Mouse (Mus musculus) G1E (cell line): ENCODE data around the gene Gm20741. TPM values are rescaled to one million over a fixed set of nuclear protein-coding genes. Genes with fewer than 3 reads are reported as not detected.

ENCODE experiments used
- ATAC-seq: 2 replicates; pipeline ENCODE4 v1.8.0; 2016; ENCODE audit warnings: mild to moderate bottlenecking; ENCODE audit not compliant: insufficient number of reproducible peaks, poor library complexity, low FRiP score, severe bottlenecking; ENCODE audit errors: extremely low read depth
- DNase-seq: peaks from one replicate; pipeline ENCODE4 v3.0.0; 2012; ENCODE audit warnings: low spot score
- H3K27me3 ChIP-seq: 2 replicates; pipeline ENCODE4 v1.6.1; 2012; ENCODE audit warnings: mild to moderate bottlenecking, low read length, inconsistent platforms; ENCODE audit not compliant: insufficient read depth
- H3K36me3 ChIP-seq: replicated peaks from 2 replicates; pipeline ENCODE3; 2012; ENCODE audit warnings: mild to moderate bottlenecking, inconsistent platforms
- H3K4me1 ChIP-seq: 2 replicates; pipeline ENCODE4 v1.6.1; 2012; ENCODE audit warnings: low read depth, low read length, inconsistent platforms, mixed read lengths; ENCODE audit not compliant: insufficient read depth
- H3K4me3 ChIP-seq: 2 replicates; pipeline ENCODE4 v1.5.1; 2012; ENCODE audit warnings: low read depth, mild to moderate bottlenecking, inconsistent platforms, low read length, moderate library complexity, mixed read lengths
- H3K9me3 ChIP-seq: replicated peaks from 2 replicates; pipeline ENCODE4 v1.6.1; 2012; ENCODE audit warnings: inconsistent platforms
- CTCF ChIP-seq: IDR thresholded peaks from 2 replicates; pipeline ENCODE4 v1.5.1; 2012; ENCODE audit warnings: low read depth, low read length, inconsistent platforms, mixed read lengths
- GATA1 ChIP-seq: IDR thresholded peaks from 2 replicates; pipeline ENCODE4 v1.6.1; 2012; ENCODE audit warnings: borderline replicate concordance, low read length, inconsistent platforms, mixed read lengths
- GATA2 ChIP-seq: IDR thresholded peaks from 2 replicates; pipeline ENCODE4 v1.6.1; 2012; ENCODE audit warnings: low read depth, low read length, inconsistent platforms, borderline replicate concordance
- POLR2AphosphoS5 ChIP-seq: IDR thresholded peaks from 2 replicates; pipeline ENCODE4 v1.6.1; 2012; ENCODE audit warnings: low read depth, low read length, inconsistent platforms; ENCODE audit not compliant: insufficient replicate concordance
- TAL1 ChIP-seq: conservative IDR thresholded peaks from 2 replicates; pipeline ENCODE4 v1.6.1; 2012; ENCODE audit warnings: low read depth, low read length, inconsistent platforms, mixed read lengths
- polyA plus RNA-seq: library from polyadenylated mRNA; stranded (reverse); fragments of >175 nt; gene quantifications from 2 replicates; pipeline ENCODE4 v1.2.3, GENCODE M21; 2012
- total RNA-seq, 2 experiments: library from RNA; stranded (forward) in 1 of 2; stranded (reverse) in 1 of 2; fragments of 200-1000 nt in 1 of 2; fragments of >200 nt in 1 of 2; fragmentation: Nextera tagmentation in 1 of 2; gene quantifications; 2 replicates each; pipeline ENCODE4 v1.2.3; 2014 to 2017

The Gm20741 gene
- total and polyA plus RNA-seq, 3 experiments = not detected

GRCm38 (mm10) chr16:88820066-88820465, 8.0 kb upstream of the Gm20741 start, which contains the start of gene Krtap15:
Krtap15 (plus strand) TSS chr16:88820215.
- Histone ChIP-seq H3K4me3 (no peak within 1 kb of the TSS), H3K4me1 (no peaks in the 10 kb centered on the region), H3K27me3 (no peaks in the 10 kb centered on the region), H3K36me3 (no peaks in the 10 kb centered on the region), H3K9me3 (peaks cover 8% of the 10 kb centered on the region)
- ATAC-seq = no peak
- TF ChIP-seq POLR2AphosphoS5 (no peak), TAL1 (no peak), GATA1 (no peak), GATA2 (no peak), CTCF (no peak)
- no peak for DNase-seq

- no peaks in the 10 kb centered on the region for H3K4me1 ChIP-seq
- no peaks in the 10 kb centered on the region for H3K36me3 ChIP-seq
- DNase-seq (no peak), ATAC-seq (no peak)
- H3K9me3 ChIP-seq = peaks cover 11% of the 10 kb centered on the region
- no peak for TF ChIP-seq POLR2AphosphoS5
- TF ChIP-seq GATA1 = no peak
- TF ChIP-seq CTCF = no peak
- no peak for TF ChIP-seq GATA2
- TF ChIP-seq TAL1 = no peak
- H3K4me3 ChIP-seq = no peak overlapping the region
- H3K27me3 ChIP-seq = no peaks in the 10 kb centered on the region
Observed at GRCm38 (mm10) chr16:88786786-88787185, 25.2 kb downstream of the Gm20741 start.

- ATAC-seq = no peak
- Histone ChIP-seq H3K4me1 (no peaks in the 10 kb centered on the region), H3K36me3 (no peaks in the 10 kb centered on the region), H3K9me3 (peaks cover 8% of the 10 kb centered on the region; the same call in 1 of the 2 replicates), H3K4me3 (no peak within 1 kb of the TSS), H3K27me3 (no peaks in the 10 kb centered on the region)
- DNase-seq = no peak
- TF ChIP-seq GATA1 (no peak), POLR2AphosphoS5 (no peak)
Observed at GRCm38 (mm10) chr16:88777596-88777995, 34.4 kb downstream of the Gm20741 start, which contains the start of gene Gm5965. Gm5965 (plus strand) TSS chr16:88777896.

- DNase-seq = no peak
- no peak for ATAC-seq
- no peak within 1 kb of the TSS for H3K4me3 ChIP-seq
- peaks cover 8% of the 10 kb centered on the region; the same call in 1 of the 2 replicates for H3K9me3 ChIP-seq
- TF ChIP-seq GATA1 (no peak), CTCF (no peak), POLR2AphosphoS5 (no peak), GATA2 (no peak), TAL1 (no peak)
- no peaks in the 10 kb centered on the region for H3K27me3 ChIP-seq
- no peaks in the 10 kb centered on the region for H3K4me1 ChIP-seq
- H3K36me3 ChIP-seq = no peaks in the 10 kb centered on the region
Observed at GRCm38 (mm10) chr16:88774106-88774505, 37.9 kb downstream of the Gm20741 start, which contains the start of gene 2310057N15Rik. 2310057N15Rik (minus strand) TSS chr16:88774206.

Other genes with a start within 250 kb of the Gm20741 start
Only the 20 nearest of the 25 such genes appear.
- gene Krtap24-1, start 199.9 kb downstream of the Gm20741 start, total RNA-seq (2014; fragmentation: Nextera tagmentation) = not detected in 2 replicates
- gene Krtap24-1, start 199.9 kb downstream of the Gm20741 start, total RNA-seq (2017) = not detected in 2 replicates
- not detected in 2 replicates for gene Krtap24-1, start 199.9 kb downstream of the Gm20741 start, polyA plus RNA-seq
- gene 2310079G19Rik, start 184.6 kb downstream of the Gm20741 start, total RNA-seq (2014; fragmentation: Nextera tagmentation) = not detected in 2 replicates
- 0.27 TPM in 1 of 2 replicates, not detected in the other for gene 2310079G19Rik, start 184.6 kb downstream of the Gm20741 start, total RNA-seq (2017)
- gene 2310079G19Rik, start 184.6 kb downstream of the Gm20741 start, polyA plus RNA-seq = not detected in 2 replicates
- gene Krtap26-1, start 164.4 kb downstream of the Gm20741 start, total RNA-seq (2014; fragmentation: Nextera tagmentation) = not detected in 2 replicates
- gene Krtap26-1, start 164.4 kb downstream of the Gm20741 start, total RNA-seq (2017) = not detected in 2 replicates
- gene Krtap26-1, start 164.4 kb downstream of the Gm20741 start, polyA plus RNA-seq = not detected in 2 replicates
- not detected in 2 replicates for gene Krtap27-1, start 140.5 kb downstream of the Gm20741 start, total RNA-seq (2014; fragmentation: Nextera tagmentation)
- gene Krtap27-1, start 140.5 kb downstream of the Gm20741 start, total RNA-seq (2017) = not detected in 2 replicates
- gene Krtap27-1, start 140.5 kb downstream of the Gm20741 start, polyA plus RNA-seq = not detected in 2 replicates
- gene 2310061N02Rik, start 104.3 kb downstream of the Gm20741 start, total RNA-seq (2014; fragmentation: Nextera tagmentation) = not detected in 2 replicates
- gene 2310061N02Rik, start 104.3 kb downstream of the Gm20741 start, total RNA-seq (2017) = not detected in 2 replicates
- not detected in 2 replicates for gene 2310061N02Rik, start 104.3 kb downstream of the Gm20741 start, polyA plus RNA-seq
- not detected in 2 replicates for gene Krtap13-1, start 83.4 kb downstream of the Gm20741 start, total RNA-seq (2014; fragmentation: Nextera tagmentation)
- 0.27 TPM in 1 of 2 replicates, not detected in the other for gene Krtap13-1, start 83.4 kb downstream of the Gm20741 start, total RNA-seq (2017)
- not detected in 2 replicates for gene Krtap13-1, start 83.4 kb downstream of the Gm20741 start, polyA plus RNA-seq
- gene Krtap13, start 60.6 kb downstream of the Gm20741 start, total RNA-seq (2014; fragmentation: Nextera tagmentation) = not detected in 2 replicates
- gene Krtap13, start 60.6 kb downstream of the Gm20741 start, total RNA-seq (2017) = not detected in 2 replicates
- not detected in 2 replicates for gene Krtap13, start 60.6 kb downstream of the Gm20741 start, polyA plus RNA-seq
- not detected in 2 replicates for gene 2310034C09Rik, start 53.4 kb downstream of the Gm20741 start, total RNA-seq (2014; fragmentation: Nextera tagmentation)
- gene 2310034C09Rik, start 53.4 kb downstream of the Gm20741 start, total RNA-seq (2017) = not detected in 2 replicates
- gene 2310034C09Rik, start 53.4 kb downstream of the Gm20741 start, polyA plus RNA-seq = not detected in 2 replicates
- gene 2310057N15Rik, start 38.0 kb downstream of the Gm20741 start, total RNA-seq (2014; fragmentation: Nextera tagmentation) = not detected in 2 replicates
- 0.12 TPM in 1 of 2 replicates, not detected in the other for gene 2310057N15Rik, start 38.0 kb downstream of the Gm20741 start, total RNA-seq (2017)
- not detected in 2 replicates for gene 2310057N15Rik, start 38.0 kb downstream of the Gm20741 start, polyA plus RNA-seq
- gene Gm5965, start 34.3 kb downstream of the Gm20741 start, total RNA-seq (2014; fragmentation: Nextera tagmentation) = not detected in 2 replicates
- gene Gm5965, start 34.3 kb downstream of the Gm20741 start, total RNA-seq (2017) = not detected in 2 replicates
- gene Gm5965, start 34.3 kb downstream of the Gm20741 start, polyA plus RNA-seq = 0.17 TPM in 1 of 2 replicates, not detected in the other
- not detected in 2 replicates for gene Krtap15, start 8.0 kb upstream of the Gm20741 start, total RNA-seq (2014; fragmentation: Nextera tagmentation)
- gene Krtap15, start 8.0 kb upstream of the Gm20741 start, total RNA-seq (2017) = not detected in 2 replicates
- not detected in 2 replicates for gene Krtap15, start 8.0 kb upstream of the Gm20741 start, polyA plus RNA-seq
- gene Krtap14, start 13.9 kb upstream of the Gm20741 start, total RNA-seq (2014; fragmentation: Nextera tagmentation) = not detected in 2 replicates
- 0.17 TPM in 1 of 2 replicates, not detected in the other for gene Krtap14, start 13.9 kb upstream of the Gm20741 start, total RNA-seq (2017)
- not detected in 2 replicates for gene Krtap14, start 13.9 kb upstream of the Gm20741 start, polyA plus RNA-seq
- not detected in 2 replicates for gene Krtap19-1, start 57.2 kb upstream of the Gm20741 start, total RNA-seq (2014; fragmentation: Nextera tagmentation)
- not detected in 2 replicates for gene Krtap19-1, start 57.2 kb upstream of the Gm20741 start, total RNA-seq (2017)
- not detected in 2 replicates for gene Krtap19-1, start 57.2 kb upstream of the Gm20741 start, polyA plus RNA-seq
- not detected in 2 replicates for gene Krtap19-2, start 62.0 kb upstream of the Gm20741 start, total RNA-seq (2014; fragmentation: Nextera tagmentation)
- gene Krtap19-2, start 62.0 kb upstream of the Gm20741 start, total RNA-seq (2017) = not detected in 2 replicates
- gene Krtap19-2, start 62.0 kb upstream of the Gm20741 start, polyA plus RNA-seq = not detected in 2 replicates
- not detected in 2 replicates for gene Krtap19-3, start 65.8 kb upstream of the Gm20741 start, total RNA-seq (2014; fragmentation: Nextera tagmentation)
- gene Krtap19-3, start 65.8 kb upstream of the Gm20741 start, total RNA-seq (2017) = not detected in 2 replicates
- gene Krtap19-3, start 65.8 kb upstream of the Gm20741 start, polyA plus RNA-seq = not detected in 2 replicates
- not detected in 2 replicates for gene Krtap19-4, start 72.9 kb upstream of the Gm20741 start, total RNA-seq (2014; fragmentation: Nextera tagmentation)
- not detected in 2 replicates for gene Krtap19-4, start 72.9 kb upstream of the Gm20741 start, total RNA-seq (2017)
- not detected in 2 replicates for gene Krtap19-4, start 72.9 kb upstream of the Gm20741 start, polyA plus RNA-seq
- not detected in 2 replicates for gene Krtap19-5, start 84.2 kb upstream of the Gm20741 start, total RNA-seq (2014; fragmentation: Nextera tagmentation)
- gene Krtap19-5, start 84.2 kb upstream of the Gm20741 start, total RNA-seq (2017) = not detected in 2 replicates
- not detected in 2 replicates for gene Krtap19-5, start 84.2 kb upstream of the Gm20741 start, polyA plus RNA-seq
- gene Krtap19-9b, start 120.0 kb upstream of the Gm20741 start, total RNA-seq (2014; fragmentation: Nextera tagmentation) = not detected in 2 replicates
- gene Krtap19-9b, start 120.0 kb upstream of the Gm20741 start, total RNA-seq (2017) = not detected in 2 replicates
- not detected in 2 replicates for gene Krtap19-9b, start 120.0 kb upstream of the Gm20741 start, polyA plus RNA-seq
- gene Krtap16-3, start 150.7 kb upstream of the Gm20741 start, total RNA-seq (2014; fragmentation: Nextera tagmentation) = not detected in 2 replicates
- 0.23 TPM in 1 of 2 replicates, not detected in the other for gene Krtap16-3, start 150.7 kb upstream of the Gm20741 start, total RNA-seq (2017)
- gene Krtap16-3, start 150.7 kb upstream of the Gm20741 start, polyA plus RNA-seq = not detected in 2 replicates
- not detected in 2 replicates for gene Krtap22-2, start 198.5 kb upstream of the Gm20741 start, total RNA-seq (2014; fragmentation: Nextera tagmentation)
- gene Krtap22-2, start 198.5 kb upstream of the Gm20741 start, total RNA-seq (2017) = 1.0 TPM in 1 of 2 replicates, not detected in the other
- gene Krtap22-2, start 198.5 kb upstream of the Gm20741 start, polyA plus RNA-seq = not detected in 2 replicates